Mouse (Mus musculus) adrenal gland, adult (tissue): ENCODE data around the gene Hprt.
"Not testable (repeated sequence)": the region's sequence is repeated elsewhere in the genome, so short reads cannot be mapped to it uniquely, and the experiment has no call there.

ENCODE experiments used
- DNase-seq, 2 experiments: peaks; one replicate each; pipeline ENCODE4 v3.0.0; 2022 to 2023; ENCODE audit warnings: low spot score in 1 of 2; ENCODE audit not compliant: inconsistent age in 2 of 2

Gene Hprt

GRCm38 (mm10) chrX:52987905-52988783 is at the start of gene Hprt:
TSS of gene Hprt (plus strand) at chrX:52988137.
- DNase-seq, result peak; percentile 91 to 92

- no peak for DNase-seq
Measured at GRCm38 (mm10) chrX:52945509-52945908, 42.4 kb upstream of the Hprt start.

GRCm38 (mm10) chrX:52949713-52950112 is 38.2 kb upstream of the Hprt start:
- no peak for DNase-seq

- DNase-seq, result no peak
Measured at GRCm38 (mm10) chrX:52956942-52957341, 31.0 kb upstream of the Hprt start.

GRCm38 (mm10) chrX:52961559-52962110 is 26.3 kb upstream of the Hprt start:
- no peak for DNase-seq

GRCm38 (mm10) chrX:52965149-52965548 is 22.8 kb upstream of the Hprt start:
- DNase-seq, result no peak

GRCm38 (mm10) chrX:52971211-52972006 is 16.5 kb upstream of the Hprt start:
- DNase-seq, result peak; percentile 76 to 78

GRCm38 (mm10) chrX:52972129-52972528 is 15.8 kb upstream of the Hprt start:
- peak in 1 of 2 experiments; percentile 52 for DNase-seq

- peak in 1 of 2 experiments; percentile 46 for DNase-seq
Measured at GRCm38 (mm10) chrX:52972680-52973079, 15.3 kb upstream of the Hprt start.

GRCm38 (mm10) chrX:52978576-52978975 is 9.4 kb upstream of the Hprt start:
- DNase-seq, result no peak

- no peak for DNase-seq
Measured at GRCm38 (mm10) chrX:52981378-52981777, 6.6 kb upstream of the Hprt start.

GRCm38 (mm10) chrX:52994726-52995125 is 6.8 kb downstream of the Hprt start:
- DNase-seq, result not testable (repeated sequence)

- not testable (repeated sequence) for DNase-seq
Measured at GRCm38 (mm10) chrX:53004887-53005286, 16.9 kb downstream of the Hprt start.

- DNase-seq, result peak in 1 of 2 experiments; percentile 79
Measured at GRCm38 (mm10) chrX:53006062-53006461, 18.1 kb downstream of the Hprt start.

- DNase-seq, result no peak
Measured at GRCm38 (mm10) chrX:53015549-53015948, 27.6 kb downstream of the Hprt start.

- no peak for DNase-seq
Measured at GRCm38 (mm10) chrX:53023021-53023420, 35.1 kb downstream of the Hprt start.

GRCm38 (mm10) chrX:53024268-53024667 is 36.3 kb downstream of the Hprt start:
- peak in 1 of 2 experiments; percentile 58 for DNase-seq

- DNase-seq, result peak in 1 of 2 experiments; percentile 31
Measured at GRCm38 (mm10) chrX:53025471-53026223, 37.7 kb downstream of the Hprt start.

- DNase-seq, result no peak
Measured at GRCm38 (mm10) chrX:53029559-53029958, 41.6 kb downstream of the Hprt start.

- peak; percentile 10 to 52 for DNase-seq
Measured at GRCm38 (mm10) chrX:53038194-53038593, 50.3 kb downstream of the Hprt start.

GRCm38 (mm10) chrX:53039651-53040050 is 51.7 kb downstream of the Hprt start:
- DNase-seq, result peak; percentile 50 to 75
